9 mouse cellular contexts compared by ENCODE assay signal in genomic region chr13:55571977-55572376, GRCm38 (mm10). TPM values are rescaled to one million over a fixed set of nuclear protein-coding genes. Genes with fewer than 3 reads are reported as not detected.
DNase-seq lines count a peak whose midpoint lies in the region; ATAC-seq and TF ChIP-seq lines count a peak whose summit lies in the region.
"Had no signal": no experiment of that assay in that cellular context is flagged by ENCODE, and none has a peak within 500 bp of the region (broad histone marks: within the 10 kb centered on the region; RNA-seq: fewer than 3 reads in every experiment).

No protein-coding gene starts in this region.

- H3K4me2 ChIP-seq in embryonic facial prominence, embryonic 14.5 days (ENCODE audit: low read depth, low read length) = peak overlapping the region; percentile 95
- peak overlapping the region; percentile 21; the same call in 1 of the 2 replicates for H3K4me2 ChIP-seq in limb, embryonic 13.5 days (replicated peaks)
- H3K4me2 ChIP-seq in neural tube, embryonic 14.5 days (ENCODE audit: low read depth, low read length) = peak overlapping the region; percentile 26; the same call in 1 of the 2 replicates

- peak overlapping the region; percentile 97; the same call in 1 of the 2 replicates for H3K9ac ChIP-seq in embryonic facial prominence, embryonic 14.5 days (ENCODE audit: low read depth, low read length)
- no peak overlapping the region for H3K9ac ChIP-seq in limb, embryonic 13.5 days
- H3K9ac ChIP-seq in neural tube, embryonic 14.5 days (replicated peaks; ENCODE audit: low read depth, low read length) = no peak overlapping the region

- H3K27ac ChIP-seq in layer of hippocampus, adult 2 months = no peak overlapping the region
- H3K27ac ChIP-seq in embryonic facial prominence, embryonic 14.5 days (replicated peaks; ENCODE audit: low read depth, low read length) = no peak overlapping the region
- H3K27ac ChIP-seq in limb, embryonic 13.5 days = no peak overlapping the region
- no peak overlapping the region for H3K27ac ChIP-seq in neural tube, embryonic 14.5 days (ENCODE audit: low read depth, low read length)

- TF ChIP-seq CTCF in layer of hippocampus, adult 2 months (conservative IDR thresholded peaks at IDR 0.05) = no peak

- H3K4me1 ChIP-seq in embryonic facial prominence, embryonic 14.5 days (ENCODE audit: control insufficient read depth, insufficient read depth, low read length) = peaks cover 6% of the 10 kb centered on the region
- peaks cover 18% of the 10 kb centered on the region for H3K4me1 ChIP-seq in limb, embryonic 13.5 days
- H3K4me1 ChIP-seq in neural tube, embryonic 14.5 days (ENCODE audit: control insufficient read depth, insufficient read depth, low read length) = peaks cover 19% of the 10 kb centered on the region

- no peaks in the 10 kb centered on the region for H3K27me3 ChIP-seq in embryonic facial prominence, embryonic 14.5 days (replicated peaks; ENCODE audit: control insufficient read depth, insufficient read depth, low read length)
- H3K27me3 ChIP-seq in limb, embryonic 13.5 days = no peaks in the 10 kb centered on the region
- no peaks in the 10 kb centered on the region for H3K27me3 ChIP-seq in neural tube, embryonic 14.5 days (ENCODE audit: control insufficient read depth, insufficient read depth, low read length)

- H3K4me3 ChIP-seq in layer of hippocampus, adult 2 months = peak overlapping the region; percentile 91
- H3K4me3 ChIP-seq in embryonic facial prominence, embryonic 14.5 days (ENCODE audit: low read depth, low read length) = peak overlapping the region; percentile 95; the same call in 1 of the 2 replicates
- no peak overlapping the region for H3K4me3 ChIP-seq in limb, embryonic 13.5 days
- no peak overlapping the region; the same call in 1 of the 2 replicates for H3K4me3 ChIP-seq in neural tube, embryonic 14.5 days (ENCODE audit: low read depth, low read length)

- no peak for ATAC-seq in embryonic facial prominence, embryonic 14.5 days (ENCODE audit: low read depth)
- ATAC-seq in limb, embryonic 13.5 days (ENCODE audit: low FRiP score, low read depth) = no peak
- ATAC-seq in neural tube, embryonic 14.5 days (ENCODE audit: low read depth) = no peak

- H3K36me3 ChIP-seq in embryonic facial prominence, embryonic 14.5 days (ENCODE audit: control insufficient read depth, insufficient read depth, low read length) = 0 out of 2 replicates have a peak, but pooled peaks cover 2% of the 10 kb centered on the region
- H3K36me3 ChIP-seq in limb, embryonic 13.5 days = peaks cover 13% of the 10 kb centered on the region
- H3K36me3 ChIP-seq in neural tube, embryonic 14.5 days (ENCODE audit: control insufficient read depth, insufficient read depth, low read length) = no peaks in the 10 kb centered on the region

- DNase-seq in layer of hippocampus, adult 2 months (ENCODE audit: low spot score in 2 of 2) = no peak
- DNase-seq in layer of hippocampus, postnatal 36 days = no peak
- DNase-seq in embryonic facial prominence, embryonic 14.5 days (ENCODE audit: low spot score) = no peak
- DNase-seq in kidney, postnatal 25 days = no peak
- no peak for DNase-seq in lung, postnatal 25 days (ENCODE audit: low spot score)
- DNase-seq in spleen, postnatal 14 days (ENCODE audit: low spot score in 2 of 2) = no peak
- DNase-seq: heart, adult 18-20 months had no signal

- 68% methylated on average over 2 of the region's 2 CpGs for WGBS in embryonic facial prominence, embryonic 14.5 days
- 74% methylated on average over 2 of the region's 2 CpGs for WGBS in limb, embryonic 13.5 days
- 90% methylated on average over 2 of the region's 2 CpGs for WGBS in neural tube, embryonic 14.5 days

- no peaks in the 10 kb centered on the region for H3K9me3 ChIP-seq in embryonic facial prominence, embryonic 14.5 days (ENCODE audit: control insufficient read depth, low read length)
- H3K9me3 ChIP-seq in limb, embryonic 13.5 days = peaks cover 6% of the 10 kb centered on the region
- H3K9me3 ChIP-seq in neural tube, embryonic 14.5 days (ENCODE audit: control insufficient read depth, low read length) = no peaks in the 10 kb centered on the region

RNA-seq across cellular contexts. Expression of gene Fam193b, which starts 1.1 kb away (rescaled TPM):
- total RNA-seq in layer of hippocampus, adult 2 months (2021) = 10 to 100 TPM; 95.3 to 97.7 TPM
- total RNA-seq in layer of hippocampus, postnatal 36 days (2021) = 10 to 100 TPM; 88.6 to 96.2 TPM
- 30.5 and 32.1 TPM in 2 replicates for polyA plus RNA-seq in embryonic facial prominence, embryonic 14.5 days (2014; fragmentation: Nextera tagmentation; extraction: Ambion mirVana)
- 50.7 and 52.8 TPM in 2 replicates for polyA plus RNA-seq in limb, embryonic 13.5 days (2015; fragmentation: Nextera tagmentation; extraction: Ambion mirVana)
- polyA plus RNA-seq in neural tube, embryonic 14.5 days (2014; fragmentation: Nextera tagmentation; extraction: Ambion mirVana) = 47.1 and 50.1 TPM in 2 replicates

RNA-seq across cellular contexts. Expression of gene Tmed9, which starts 1.6 kb away (rescaled TPM):
- 100 to 1,000 TPM; 133 to 138 TPM for total RNA-seq in layer of hippocampus, adult 2 months (2021)
- total RNA-seq in layer of hippocampus, postnatal 36 days (2021) = 100 to 1,000 TPM; 141 to 143 TPM
- polyA plus RNA-seq in embryonic facial prominence, embryonic 14.5 days (2014; fragmentation: Nextera tagmentation; extraction: Ambion mirVana) = 66.2 and 85.4 TPM in 2 replicates
- 166 and 175 TPM in 2 replicates for polyA plus RNA-seq in limb, embryonic 13.5 days (2015; fragmentation: Nextera tagmentation; extraction: Ambion mirVana)
- polyA plus RNA-seq in neural tube, embryonic 14.5 days (2014; fragmentation: Nextera tagmentation; extraction: Ambion mirVana) = 49.3 and 57.0 TPM in 2 replicates

RNA-seq across cellular contexts. Expression of gene B4galt7, which starts 27.7 kb away (rescaled TPM):
- total RNA-seq in layer of hippocampus, adult 2 months (2021) = 10 to 100 TPM; 22.8 to 24.3 TPM
- total RNA-seq in layer of hippocampus, postnatal 36 days (2021) = 10 to 100 TPM; 23.6 to 25.0 TPM
- 9.3 and 10.3 TPM in 2 replicates for polyA plus RNA-seq in embryonic facial prominence, embryonic 14.5 days (2014; fragmentation: Nextera tagmentation; extraction: Ambion mirVana)
- polyA plus RNA-seq in limb, embryonic 13.5 days (2015; fragmentation: Nextera tagmentation; extraction: Ambion mirVana) = 34.8 and 37.3 TPM in 2 replicates
- 32.7 and 40.4 TPM in 2 replicates for polyA plus RNA-seq in neural tube, embryonic 14.5 days (2014; fragmentation: Nextera tagmentation; extraction: Ambion mirVana)

RNA-seq across cellular contexts. Expression of gene Ddx41, which starts 35.5 kb away (rescaled TPM):
- 10 to 100 TPM; 56.2 to 60.6 TPM for total RNA-seq in layer of hippocampus, adult 2 months (2021)
- 10 to 100 TPM; 59.4 to 60.2 TPM for total RNA-seq in layer of hippocampus, postnatal 36 days (2021)
- 56.6 and 69.5 TPM in 2 replicates for polyA plus RNA-seq in embryonic facial prominence, embryonic 14.5 days (2014; fragmentation: Nextera tagmentation; extraction: Ambion mirVana)
- 71.4 and 73.4 TPM in 2 replicates for polyA plus RNA-seq in limb, embryonic 13.5 days (2015; fragmentation: Nextera tagmentation; extraction: Ambion mirVana)
- polyA plus RNA-seq in neural tube, embryonic 14.5 days (2014; fragmentation: Nextera tagmentation; extraction: Ambion mirVana) = 51.3 and 54.1 TPM in 2 replicates

RNA-seq across cellular contexts. Expression of gene Dok3, which starts 42.9 kb away (rescaled TPM):
- 10 to 100 TPM; 12.2 to 13.7 TPM for total RNA-seq in layer of hippocampus, adult 2 months (2021)
- total RNA-seq in layer of hippocampus, postnatal 36 days (2021) = 10 to 100 TPM; 17.0 to 20.6 TPM
- 2.5 and 3.8 TPM in 2 replicates for polyA plus RNA-seq in embryonic facial prominence, embryonic 14.5 days (2014; fragmentation: Nextera tagmentation; extraction: Ambion mirVana)
- 2.3 and 2.9 TPM in 2 replicates for polyA plus RNA-seq in limb, embryonic 13.5 days (2015; fragmentation: Nextera tagmentation; extraction: Ambion mirVana)
- 4.2 and 4.6 TPM in 2 replicates for polyA plus RNA-seq in neural tube, embryonic 14.5 days (2014; fragmentation: Nextera tagmentation; extraction: Ambion mirVana)

Comparison
In these comparisons a context has a peak if more than half of its experiments do, and no peak if none do; other contexts are left out.
1. H3K4me3 ChIP-seq: peak in layer of hippocampus, adult 2 months (single experiment) and embryonic facial prominence, embryonic 14.5 days (single experiment); none in limb, embryonic 13.5 days (single experiment) and neural tube, embryonic 14.5 days (single experiment).
2. H3K4me2 ChIP-seq: peak in every context shown above with its lines; median percentile 95 in embryonic facial prominence, embryonic 14.5 days; 26 in neural tube, embryonic 14.5 days; 21 in limb, embryonic 13.5 days.